Mouse (Mus musculus) spleen, adult 2 months (tissue): ENCODE measurements around the gene Lhfpl2. TPM values are rescaled to one million over a fixed set of nuclear protein-coding genes. Genes with fewer than 3 reads are reported as not detected.

Experiments
- DNase-seq, 2 experiments: peaks; one replicate each; pipeline versions ENCODE4 v3.0.0 to v3.0.0-alpha.2; 2012 to 2021; ENCODE audit warnings: low spot score in 2 of 2, low read depth in 1 of 2
- H3K27ac ChIP-seq: fragments of 200-500 bp; 2 replicates; pipeline ENCODE4 v1.5.1; 2012; ENCODE audit warnings: low read length, inconsistent platforms; ENCODE audit not compliant: insufficient read depth
- H3K27me3 ChIP-seq: fragments of 200-500 bp; 2 replicates; pipeline ENCODE4 v1.6.1; 2012; ENCODE audit warnings: mild to moderate bottlenecking, moderate library complexity, low read length, inconsistent platforms; ENCODE audit not compliant: control insufficient read depth, insufficient read depth
- H3K36me3 ChIP-seq: fragments of 200-500 bp; 2 replicates; pipeline ENCODE4 v1.6.1; 2012; ENCODE audit warnings: mild to moderate bottlenecking, low read length, inconsistent platforms; ENCODE audit not compliant: control insufficient read depth, insufficient read depth
- H3K4me1 ChIP-seq: fragments of 200-500 bp; 2 replicates; pipeline ENCODE4 v1.6.1; 2011; ENCODE audit warnings: inconsistent platforms; ENCODE audit not compliant: control insufficient read depth, insufficient read depth, insufficient read length
- H3K4me3 ChIP-seq: fragments of 200-500 bp; 2 replicates; pipeline ENCODE4 v1.5.1; 2011; ENCODE audit warnings: mild to moderate bottlenecking, inconsistent platforms; ENCODE audit not compliant: insufficient read depth, insufficient read length; ENCODE audit errors: extremely low read depth
- CTCF ChIP-seq: fragments of 200-500 bp; IDR thresholded peaks from 2 replicates; pipeline ENCODE4 v1.5.1; 2011; ENCODE audit warnings: mild to moderate bottlenecking, inconsistent platforms; ENCODE audit not compliant: insufficient read depth, insufficient read length, insufficient replicate concordance; ENCODE audit errors: extremely low read depth
- POLR2A ChIP-seq: fragments of 200-500 bp; IDR thresholded peaks from 2 replicates; pipeline ENCODE4 v1.6.1; 2011; ENCODE audit warnings: low read depth, low read length, inconsistent platforms
- WGBS: fragments of 180-500 bp; shearing (Covaris S2); methylation state at CpG from one replicate; pipeline ENCODE4 v1.1.7; 2018; 5-methylcytosine and 5-hydroxymethylcytosine counted together
- polyA plus RNA-seq: library from polyadenylated mRNA; depleted of rRNA; stranded (reverse); fragments of >200 nt; gene quantifications from 2 replicates; pipeline ENCODE4 v1.2.3, GENCODE M21; 2012

Gene Lhfpl2
- polyA plus RNA-seq, 1 experiment, result 4.8 TPM

DNA sequence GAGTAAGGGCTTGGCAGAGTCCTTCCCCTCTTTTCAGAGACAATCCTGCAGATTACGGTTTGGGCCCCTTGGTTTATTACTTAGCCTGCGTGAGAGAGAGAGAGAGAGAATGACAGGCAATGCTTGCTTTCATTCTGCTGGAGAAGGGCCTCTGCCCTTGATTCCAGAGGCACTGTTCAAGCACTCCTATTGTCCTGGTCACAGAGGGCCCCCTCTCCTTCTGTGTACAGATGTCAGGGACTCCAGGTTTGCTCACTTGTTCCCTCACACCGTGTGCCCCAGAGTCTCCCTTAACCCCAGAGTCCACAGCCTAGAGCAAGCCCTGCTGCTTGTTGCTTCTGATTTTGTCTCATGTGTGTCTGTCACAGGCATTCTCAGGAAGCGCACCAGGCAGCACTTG lies 93.7 kb downstream of the Lhfpl2 start:
- H3K4me1 ChIP-seq, result no peaks in the 10 kb centered on the region
- TF ChIP-seq POLR2A, result no peak
- no peak for TF ChIP-seq CTCF
- no peak for DNase-seq
- H3K4me3 ChIP-seq, result no peak overlapping the region
- 94% methylated on average over 4 of the region's 4 CpGs for WGBS
- no peak overlapping the region for H3K27ac ChIP-seq
- no peaks in the 10 kb centered on the region for H3K27me3 ChIP-seq
- H3K36me3 ChIP-seq, result no peaks in the 10 kb centered on the region

DNA sequence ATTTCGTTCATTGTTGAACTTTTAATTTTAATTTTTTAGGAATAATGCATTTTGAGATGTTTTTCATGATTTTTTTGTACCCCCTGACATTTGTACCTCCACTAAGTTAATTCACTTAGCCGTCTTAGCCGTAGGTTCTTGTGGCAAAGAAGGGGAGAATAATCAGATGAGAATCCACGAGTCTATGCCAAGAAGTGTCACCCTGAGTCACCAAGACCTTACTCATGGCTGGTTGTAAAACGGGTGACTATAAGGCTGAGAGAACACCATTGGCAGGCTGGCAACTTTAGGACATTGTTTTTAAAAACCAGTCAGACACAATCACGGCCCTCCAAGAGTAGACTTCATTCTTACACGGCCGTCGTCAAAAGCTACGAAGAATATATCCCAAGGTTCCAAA lies 95.2 kb downstream of the Lhfpl2 start:
- Histone ChIP-seq H3K36me3 (no peaks in the 10 kb centered on the region), H3K27me3 (no peaks in the 10 kb centered on the region), H3K4me1 (no peaks in the 10 kb centered on the region), H3K27ac (no peak overlapping the region), H3K4me3 (no peak overlapping the region)
- 92% methylated on average over 10 of the region's 10 CpGs for WGBS
- TF ChIP-seq CTCF (no peak), POLR2A (no peak)
- DNase-seq, result no peak

DNA sequence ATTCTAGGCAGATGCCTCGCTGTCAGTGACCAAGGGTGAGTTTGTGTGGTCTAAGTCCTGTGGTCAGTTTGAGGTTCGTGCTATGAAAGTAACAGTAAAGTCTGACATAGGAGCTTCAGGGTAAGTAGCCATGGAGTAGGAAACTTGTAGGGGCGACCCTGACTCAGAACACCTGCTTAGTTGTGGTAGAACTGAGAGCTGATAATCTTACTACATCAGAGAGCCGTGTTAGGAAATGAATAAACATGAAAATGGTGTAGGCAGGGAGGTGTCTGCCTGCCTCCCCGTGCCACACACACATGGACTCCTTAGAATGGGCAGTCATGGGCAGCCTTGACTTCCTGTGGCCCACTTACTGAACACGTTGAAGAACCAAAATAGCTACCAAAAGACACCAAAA lies 96.1 kb downstream of the Lhfpl2 start:
- no peak for DNase-seq
- H3K27ac ChIP-seq, result no peak overlapping the region
- no peak for TF ChIP-seq POLR2A
- no peak for TF ChIP-seq CTCF
- no peaks in the 10 kb centered on the region for H3K4me1 ChIP-seq
- H3K4me3 ChIP-seq, result no peak overlapping the region
- no peaks in the 10 kb centered on the region for H3K27me3 ChIP-seq
- WGBS, result 62% methylated on average over 6 of the region's 6 CpGs
- H3K36me3 ChIP-seq, result no peaks in the 10 kb centered on the region

- H3K4me1 ChIP-seq, result no peaks in the 10 kb centered on the region
- H3K27me3 ChIP-seq, result no peaks in the 10 kb centered on the region
- DNase-seq, result no peak
- 76% methylated on average over 15 of the region's 15 CpGs for WGBS
- TF ChIP-seq CTCF (no peak), POLR2A (no peak)
- H3K27ac ChIP-seq, result no peak overlapping the region
- H3K4me3 ChIP-seq, result no peak overlapping the region
- no peaks in the 10 kb centered on the region for H3K36me3 ChIP-seq
These were observed 97.1 kb downstream of the Lhfpl2 start for GRCm38 (mm10) chr13:94154512-94155296.

DNA sequence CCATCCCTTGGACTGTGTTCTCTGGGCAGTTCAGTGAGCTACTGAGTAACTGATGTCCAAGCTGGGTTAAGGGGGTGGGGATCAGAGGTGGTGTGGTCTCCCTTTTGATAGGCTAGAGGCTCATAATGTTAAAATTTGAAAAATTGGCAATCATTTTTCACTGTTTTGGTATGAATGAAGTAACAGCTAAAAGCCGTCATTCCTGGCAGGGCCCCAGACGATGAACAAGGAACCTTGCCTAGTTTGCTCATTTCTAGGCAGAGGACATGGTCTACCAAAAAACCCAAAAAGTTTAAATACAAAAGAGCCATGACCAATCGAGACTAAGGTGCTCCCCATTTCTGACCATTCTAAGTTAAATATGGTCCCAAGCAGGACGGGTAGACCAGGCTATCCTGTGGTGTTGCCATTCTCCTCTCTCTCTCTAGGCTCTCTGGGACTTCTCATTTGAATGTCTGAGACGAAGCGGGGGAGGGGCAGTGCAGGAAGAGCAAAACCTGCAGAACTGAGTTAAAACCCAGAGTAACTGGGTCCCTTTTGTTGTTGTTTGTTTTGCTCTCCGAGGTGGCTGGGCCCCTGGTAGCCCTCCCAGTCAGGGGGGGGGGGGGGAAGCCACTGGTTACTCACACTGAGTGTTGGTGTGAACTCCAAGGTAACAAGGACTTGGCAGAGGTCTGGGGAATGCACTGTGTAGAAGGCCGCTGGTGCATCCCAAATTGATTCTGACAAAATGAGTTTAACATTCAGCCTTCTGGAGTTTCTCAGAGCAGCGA lies 98.2 kb downstream of the Lhfpl2 start:
- DNase-seq, result no peak
- Histone ChIP-seq H3K4me3 (no peak overlapping the region), H3K4me1 (no peaks in the 10 kb centered on the region), H3K36me3 (no peaks in the 10 kb centered on the region), H3K27me3 (no peaks in the 10 kb centered on the region), H3K27ac (no peak overlapping the region)
- TF ChIP-seq POLR2A (no peak), CTCF (no peak)
- 69% methylated on average over 9 of the region's 9 CpGs for WGBS

- Histone ChIP-seq H3K36me3 (no peaks in the 10 kb centered on the region), H3K27me3 (no peaks in the 10 kb centered on the region), H3K27ac (no peak overlapping the region), H3K4me1 (no peaks in the 10 kb centered on the region), H3K4me3 (no peak overlapping the region)
- TF ChIP-seq CTCF (no peak), POLR2A (no peak)
- DNase-seq, result no peak
- 61% methylated on average over 6 of the region's 6 CpGs for WGBS
These were observed 101.4 kb downstream of the Lhfpl2 start for GRCm38 (mm10) chr13:94158864-94159477.

- Histone ChIP-seq H3K36me3 (no peaks in the 10 kb centered on the region), H3K27ac (no peak overlapping the region), H3K27me3 (no peaks in the 10 kb centered on the region), H3K4me1 (no peaks in the 10 kb centered on the region), H3K4me3 (no peak overlapping the region)
- WGBS, result 76% methylated on average over 7 of the region's 7 CpGs
- DNase-seq, result no peak
- TF ChIP-seq CTCF (no peak), POLR2A (no peak)
These were observed 102.1 kb downstream of the Lhfpl2 start for GRCm38 (mm10) chr13:94159478-94160220.
